Mouse (Mus musculus) spleen, adult 10 weeks (tissue): ENCODE measurements around the gene Cyp46a1. TPM values are rescaled to one million over a fixed set of nuclear protein-coding genes. Genes with fewer than 3 reads are reported as not detected.

Source experiments
- polyA plus RNA-seq: library from polyadenylated mRNA; stranded (reverse); fragments of 350-450 nt; fragmentation: Illumina TruSeq; extraction: RNeasy Lipid Tissue Mini Kit (QIAGEN cat#74804); gene quantifications from one replicate; pipeline ENCODE4 v1.2.3, GENCODE M21; 2015; ENCODE audit warnings: low replicate concordance; ENCODE audit not compliant: insufficient read depth

The Cyp46a1 gene
- polyA plus RNA-seq = 1.7 TPM

DNA sequence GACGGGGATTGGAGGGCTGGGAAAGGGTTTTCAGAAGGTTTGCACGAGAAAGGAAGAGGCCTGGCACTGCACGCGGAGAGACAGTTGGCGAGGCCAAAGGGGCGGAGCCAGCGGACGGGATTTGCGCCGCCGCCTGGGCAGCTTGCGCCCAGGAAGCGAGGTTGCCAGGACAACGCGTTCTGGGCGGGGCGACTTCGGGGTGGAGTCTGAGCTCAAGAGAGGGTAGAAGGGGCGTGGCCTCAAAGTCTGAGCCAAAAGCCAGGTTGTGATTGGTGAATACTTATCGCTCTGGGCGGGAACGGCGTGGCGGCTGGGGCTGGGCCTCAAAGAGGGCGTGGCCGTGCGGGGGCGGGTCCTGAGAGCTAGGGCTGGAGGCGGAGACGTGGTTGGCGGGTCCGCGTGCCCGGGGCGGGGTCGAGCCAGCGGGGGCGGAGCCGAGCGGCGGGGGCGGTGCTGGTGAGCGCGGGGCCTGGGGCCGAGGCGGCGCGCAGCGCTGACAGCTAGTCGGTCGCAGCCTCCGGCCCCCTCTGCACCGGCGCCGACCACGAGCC lies at the start of gene Cyp46a1:
Gene Cyp46a1, plus strand, starts transcription at position 487 of the 551 bp plus-strand sequence.

DNA sequence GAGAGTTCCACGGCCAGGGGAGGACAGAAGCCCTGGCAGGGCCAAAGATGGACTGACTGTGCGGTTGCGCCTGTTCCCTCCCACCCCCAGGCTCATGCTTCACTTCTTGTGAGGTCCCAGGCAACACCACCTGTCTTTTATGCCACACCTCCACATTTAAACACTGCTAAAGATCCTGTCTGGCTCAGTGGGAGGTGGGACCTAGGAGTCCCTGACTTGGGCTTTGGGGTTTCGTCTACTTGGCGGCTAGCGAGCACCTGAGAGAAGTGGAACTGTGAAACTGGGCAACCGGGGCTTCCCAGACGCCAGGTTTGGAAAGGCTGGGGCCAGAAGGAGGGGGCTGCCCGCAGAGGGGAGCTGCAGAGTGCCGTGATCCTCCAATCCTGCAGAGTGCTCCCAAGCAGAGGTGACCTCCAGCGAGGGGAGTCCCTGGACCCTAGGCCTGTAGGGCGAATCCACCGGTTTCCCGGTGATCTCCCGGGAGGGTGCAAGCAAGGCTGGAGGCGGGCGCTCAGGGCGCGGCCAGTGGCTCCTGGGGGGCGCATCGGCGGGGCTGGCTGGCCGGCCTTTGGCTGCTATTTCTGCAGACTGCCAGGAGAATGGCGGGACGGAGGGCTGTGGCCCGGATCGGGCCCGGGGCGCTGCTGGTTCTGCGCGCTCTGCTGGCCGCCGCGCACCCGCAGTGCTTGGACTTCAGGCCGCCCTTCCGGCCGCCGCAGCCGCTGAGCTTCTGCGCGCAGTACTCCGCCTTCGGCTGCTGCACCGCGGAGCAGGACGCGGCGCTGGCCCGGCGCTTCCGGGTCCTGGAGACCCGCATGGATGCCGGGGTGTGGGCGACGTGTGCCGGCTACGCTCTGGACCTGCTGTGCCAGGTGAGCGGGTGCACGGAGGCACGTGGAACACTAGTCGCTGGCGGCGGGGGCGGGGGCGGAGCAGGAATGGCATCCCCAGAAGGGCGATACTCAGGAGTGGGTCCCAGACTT lies 28.1 kb upstream of the Cyp46a1 start, which contains the start of gene Hhipl1:
Gene Hhipl1, plus strand, starts transcription at position 459 of the 983 bp plus-strand sequence.

DNA sequence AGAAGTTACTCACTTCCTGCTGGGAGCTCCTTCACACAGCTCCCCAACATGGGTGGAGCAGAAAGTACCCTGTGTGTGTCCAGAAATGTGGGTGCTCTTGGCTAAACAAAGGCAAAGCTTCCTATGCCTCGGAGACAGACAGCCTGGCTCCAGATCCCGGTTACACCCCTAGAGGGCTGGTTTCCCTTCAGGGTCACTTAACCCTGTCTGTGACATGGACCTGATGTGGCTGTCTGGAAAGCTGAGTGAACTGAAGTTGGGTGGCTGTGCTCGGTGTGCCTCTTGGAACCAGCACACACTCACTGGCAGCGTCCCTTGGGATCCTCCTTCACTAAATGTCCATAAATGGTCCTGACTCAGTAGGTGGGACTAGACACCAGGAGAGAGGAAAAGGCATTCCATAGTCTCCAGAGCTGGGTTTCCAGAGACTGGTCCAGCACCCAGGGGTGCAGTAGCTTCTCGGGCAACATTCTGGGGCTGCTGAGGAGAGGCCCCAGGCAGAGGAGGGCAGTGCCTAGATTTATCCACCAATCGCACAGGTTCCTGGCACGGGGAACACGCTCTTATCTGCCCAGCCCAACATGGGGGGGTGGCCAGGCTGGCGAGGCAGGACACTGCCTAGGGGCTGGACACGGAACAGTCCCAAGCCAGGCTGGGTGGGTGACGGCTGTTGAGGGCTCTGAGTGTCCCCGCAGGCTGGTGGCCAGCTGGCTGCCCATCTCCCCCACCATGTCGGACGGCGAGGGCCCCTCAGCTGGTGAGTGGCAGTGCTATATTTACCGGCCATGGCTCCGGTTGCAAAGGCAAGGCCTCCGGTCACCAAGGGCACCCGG lies 36.6 kb downstream of the Cyp46a1 start, which contains the start of gene Eml1:
Gene Eml1, plus strand, starts transcription at position 362 of the 833 bp plus-strand sequence.

Other genes starting within 250 kb of the Cyp46a1 start
- gene Setd3, start 155.1 kb upstream of the Cyp46a1 start, polyA plus RNA-seq = 99.3 TPM
- gene Ccnk, start 154.8 kb upstream of the Cyp46a1 start, polyA plus RNA-seq = 41.6 TPM
- 0.91 TPM for gene Ccdc85c, start 59.0 kb upstream of the Cyp46a1 start, polyA plus RNA-seq
- gene Hhipl1, start 28.1 kb upstream of the Cyp46a1 start, polyA plus RNA-seq = 0.81 TPM
- gene Eml1, start 36.6 kb downstream of the Cyp46a1 start, polyA plus RNA-seq = 15.2 TPM
- gene Evl, start 220.3 kb downstream of the Cyp46a1 start, polyA plus RNA-seq = 334 TPM